Mouse (Mus musculus) stomach, postnatal 0 days (tissue): Measurements from ENCODE around the gene Serf2.

ENCODE experiments used
- CTCF ChIP-seq: IDR thresholded peaks from 2 replicates; pipeline ENCODE4 v1.5.1; 2016; ENCODE audit warnings: antibody characterized with exemption, low read depth, mild to moderate bottlenecking, moderate library complexity
- EP300 ChIP-seq: optimal IDR thresholded peaks from 2 replicates; pipeline ENCODE3; 2016; ENCODE audit warnings: antibody characterized with exemption

DNA sequence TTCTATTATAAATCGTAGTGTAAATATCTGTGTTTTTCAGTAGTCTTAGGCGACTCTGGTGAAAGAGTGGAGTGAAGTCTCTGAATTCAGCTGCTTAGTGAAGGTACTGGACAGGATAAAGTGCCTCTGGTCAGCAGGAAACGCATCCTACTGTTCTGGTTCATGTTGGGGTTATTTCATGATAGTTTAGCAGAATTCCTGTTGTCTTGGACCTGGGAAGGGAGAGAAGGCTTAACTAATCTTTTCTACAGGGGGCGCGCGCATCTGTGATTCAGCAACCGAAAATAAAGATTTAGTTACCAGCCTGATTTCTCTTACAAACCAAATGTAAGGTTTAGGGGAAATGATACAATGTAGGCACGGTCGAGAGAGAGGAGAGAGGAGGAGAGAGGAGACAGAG, 859 bp upstream of the Serf2 start:
- peak; percentile 60 for TF ChIP-seq CTCF
- TF ChIP-seq EP300, result no peak
